Mouse (Mus musculus) cerebellum, postnatal 10 days (tissue): Measurements from ENCODE around the gene Pcbp3.
"Not testable (repeated sequence)": the region's sequence is repeated elsewhere in the genome, so short reads cannot be mapped to it uniquely, and the experiment has no call there.

Source experiments
- DNase-seq, 2 experiments: peaks; one replicate each; pipeline ENCODE4 v3.0.0; 2021; ENCODE audit warnings: mixed read lengths in 2 of 2

The Pcbp3 gene

DNA sequence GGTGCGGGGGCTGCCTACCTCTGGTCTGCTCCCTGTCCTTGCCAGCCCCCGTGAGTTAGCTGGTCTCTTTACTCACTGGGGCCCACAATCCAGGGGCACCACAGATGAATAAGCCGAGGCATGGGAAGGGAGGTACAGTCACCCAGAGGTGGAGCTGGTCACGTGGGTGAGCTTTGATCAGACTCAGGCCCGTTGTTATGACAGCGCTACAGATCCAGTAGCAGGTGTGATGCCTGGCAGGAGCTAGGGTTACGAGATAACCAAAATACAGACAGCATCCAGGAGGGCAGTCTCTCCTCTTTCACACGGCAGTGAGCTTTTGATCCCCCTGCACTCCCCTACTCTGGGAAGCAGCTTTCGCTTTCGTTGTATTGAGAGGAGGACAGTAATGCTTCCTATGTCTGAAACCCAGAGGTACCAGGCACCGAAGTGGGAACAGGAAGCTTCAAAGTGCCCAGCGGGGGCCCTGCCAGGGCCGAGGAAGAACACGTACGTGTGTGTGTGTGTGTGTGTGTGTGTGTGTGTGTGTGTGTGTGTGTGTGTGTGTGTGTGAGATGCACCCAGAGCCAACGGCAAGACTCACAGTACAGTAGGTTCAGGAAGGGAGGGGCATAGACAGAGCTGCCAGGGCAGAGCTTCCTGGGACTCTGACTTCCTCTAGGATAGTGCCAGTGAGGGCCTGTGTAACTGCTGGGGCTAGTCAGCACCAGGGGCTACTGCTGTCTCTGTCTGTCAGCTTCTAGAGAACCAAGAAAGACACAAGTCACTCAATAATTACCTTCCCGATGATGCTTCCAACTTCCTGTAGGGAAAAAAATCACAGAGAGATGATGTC lies 162.7 kb downstream of the Pcbp3 start:
- peak in 1 of 2 experiments; percentile 40 for DNase-seq

DNA sequence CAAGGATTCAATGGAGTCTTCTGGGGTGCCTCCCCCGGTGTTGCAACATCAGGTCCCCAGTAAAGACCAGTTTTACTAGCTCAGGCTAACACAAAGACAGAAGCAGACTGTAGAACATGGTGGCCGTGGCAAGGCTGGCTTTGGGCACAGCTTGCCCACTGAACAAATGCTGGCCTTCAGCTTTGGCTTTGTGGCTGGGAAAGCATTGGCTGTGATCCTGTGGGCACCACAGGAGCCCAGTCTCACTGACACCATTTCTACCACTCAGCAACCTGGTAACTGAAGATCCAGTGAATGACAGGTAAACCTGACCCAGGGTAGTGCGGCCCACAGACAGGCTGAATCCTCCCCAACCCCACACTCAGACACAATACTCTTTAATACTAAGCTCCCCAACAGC lies 167.6 kb downstream of the Pcbp3 start:
- DNase-seq = peak; percentile 80 to 86

DNA sequence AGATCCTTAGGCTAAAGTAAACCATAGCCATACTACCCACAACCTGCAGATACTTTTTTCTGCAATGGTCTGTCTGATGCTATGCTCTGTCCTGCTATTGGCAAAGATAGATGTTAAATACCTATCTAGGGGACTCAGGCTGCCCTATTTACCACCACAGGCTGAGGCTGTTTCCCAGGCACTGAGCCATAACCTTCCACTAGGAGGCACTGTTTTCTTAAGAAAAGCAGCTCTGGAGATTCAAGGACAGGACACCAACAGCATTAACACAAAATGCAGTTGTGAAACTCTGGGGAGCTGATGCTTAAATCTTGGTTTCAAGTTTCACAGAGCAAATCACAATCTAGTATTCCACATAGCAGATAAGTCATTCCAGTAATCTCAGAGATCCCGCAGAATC lies 170.2 kb downstream of the Pcbp3 start:
- DNase-seq = peak; percentile 78 to 88

DNA sequence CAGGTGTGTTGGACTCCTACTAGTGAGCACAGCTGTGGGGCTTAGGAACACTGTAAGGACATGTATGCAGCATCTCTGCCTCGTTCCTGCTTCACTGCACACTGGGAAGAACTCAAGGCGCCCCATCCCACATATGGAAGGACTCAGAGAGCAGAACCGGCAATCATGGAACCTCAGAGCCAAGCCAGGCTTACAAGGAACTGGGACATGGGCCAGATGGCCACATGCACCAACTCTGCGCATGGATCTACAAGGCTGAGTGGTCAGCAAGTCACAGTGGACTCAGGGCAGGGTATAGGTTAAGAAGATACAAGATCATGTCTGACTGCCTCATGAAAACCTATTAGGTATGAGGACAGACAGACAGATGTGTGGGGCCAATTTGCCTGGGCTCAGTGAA lies 171.8 kb downstream of the Pcbp3 start:
- DNase-seq = peak; percentile 82 to 85

DNA sequence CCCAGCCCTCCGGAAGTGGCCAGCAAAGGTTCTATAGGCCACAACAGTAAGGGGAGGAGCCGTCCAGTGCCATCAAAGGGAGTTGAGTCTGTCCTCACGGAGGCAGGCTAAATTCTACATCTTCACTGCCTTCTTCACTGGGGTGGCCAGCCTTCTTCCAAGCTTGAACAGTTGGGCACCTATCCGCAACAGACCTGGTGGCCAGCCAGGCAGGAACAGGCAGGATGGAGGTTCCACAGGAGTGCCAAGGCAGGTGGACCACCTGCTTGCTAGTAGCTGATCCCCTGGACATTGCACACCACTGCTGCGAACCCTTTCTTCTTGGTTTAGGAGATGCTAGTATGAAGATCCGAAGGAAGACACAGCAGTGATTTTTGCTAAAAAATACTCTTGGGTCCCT lies 176.4 kb downstream of the Pcbp3 start:
- DNase-seq = no peak

DNA sequence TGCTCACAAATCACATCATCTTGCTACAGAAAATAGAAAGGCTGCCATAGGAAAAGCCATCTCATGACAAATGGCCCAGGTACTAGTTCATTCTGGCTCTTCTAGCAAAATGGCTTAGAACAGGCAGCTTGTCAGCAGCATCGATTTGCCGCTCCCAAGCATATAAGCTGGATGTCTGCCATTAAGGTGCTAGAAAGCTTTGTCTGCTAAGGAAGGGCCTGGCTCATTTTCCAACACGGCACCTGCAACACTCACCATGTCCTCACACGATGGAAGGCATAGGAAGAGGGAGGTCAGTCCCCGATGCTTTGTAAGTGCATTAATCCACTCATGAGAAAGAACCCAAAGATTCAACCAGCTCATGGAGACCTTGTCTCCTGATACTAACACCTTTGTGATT lies 182.5 kb downstream of the Pcbp3 start:
- peak; percentile 46 to 72 for DNase-seq

DNA sequence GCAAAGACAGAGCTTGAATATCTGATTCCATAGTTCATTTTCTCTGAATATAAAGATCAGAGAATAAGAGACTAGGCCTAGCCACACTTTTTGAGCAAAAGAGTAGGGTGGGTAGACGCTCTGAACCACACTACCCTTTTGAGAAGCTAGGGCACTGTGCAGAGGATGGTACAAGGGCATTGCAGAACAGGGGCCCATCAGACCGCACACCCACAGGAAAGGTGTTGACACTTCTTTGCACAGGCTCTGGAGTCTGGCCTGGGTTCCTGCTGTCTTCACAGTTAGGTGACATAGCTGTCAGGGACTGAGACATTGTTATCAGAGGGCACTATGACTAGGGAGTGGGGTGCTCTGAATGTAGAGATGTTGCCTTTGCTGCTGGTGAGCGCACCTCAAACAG lies 190.1 kb downstream of the Pcbp3 start:
- no peak for DNase-seq

DNA sequence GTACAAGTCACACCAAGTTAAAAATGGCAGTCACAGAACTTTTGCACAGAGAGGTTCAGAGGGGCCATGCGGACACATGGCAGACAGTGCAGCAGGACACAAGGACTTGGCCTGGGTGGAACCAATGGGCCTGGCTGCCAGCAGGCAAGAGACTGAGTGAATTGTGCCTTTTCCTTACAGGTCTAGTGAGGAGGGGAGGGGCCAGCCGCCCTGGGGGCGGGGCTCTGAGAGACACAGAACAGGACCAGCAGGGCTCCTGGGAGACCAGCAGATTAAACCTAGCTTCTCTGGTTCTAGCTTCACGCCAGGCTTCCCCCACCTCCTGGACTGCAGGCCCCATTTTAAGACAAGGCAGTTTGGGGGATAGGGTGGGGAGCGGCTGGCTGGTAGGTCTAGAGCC lies 190.6 kb downstream of the Pcbp3 start:
- no peak for DNase-seq

DNA sequence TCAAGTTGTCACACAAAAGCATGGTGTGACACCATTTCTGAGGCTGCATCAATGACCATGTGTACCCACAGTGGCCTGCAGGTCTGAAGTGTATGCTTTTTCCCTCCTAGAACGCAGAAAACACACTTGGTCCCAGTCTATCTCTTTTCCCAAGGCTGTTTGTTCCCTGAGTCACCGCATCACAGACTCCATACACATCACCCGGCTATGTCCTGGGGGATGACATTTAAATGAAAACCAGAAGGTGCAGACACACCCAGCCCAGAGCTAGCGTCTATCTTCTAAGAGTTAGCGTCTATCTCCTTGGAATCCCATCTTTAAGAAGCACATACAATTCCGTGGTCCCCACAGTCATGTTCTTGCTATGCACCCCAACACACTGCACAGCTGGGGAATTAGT lies 192.1 kb downstream of the Pcbp3 start:
- DNase-seq = no peak

DNA sequence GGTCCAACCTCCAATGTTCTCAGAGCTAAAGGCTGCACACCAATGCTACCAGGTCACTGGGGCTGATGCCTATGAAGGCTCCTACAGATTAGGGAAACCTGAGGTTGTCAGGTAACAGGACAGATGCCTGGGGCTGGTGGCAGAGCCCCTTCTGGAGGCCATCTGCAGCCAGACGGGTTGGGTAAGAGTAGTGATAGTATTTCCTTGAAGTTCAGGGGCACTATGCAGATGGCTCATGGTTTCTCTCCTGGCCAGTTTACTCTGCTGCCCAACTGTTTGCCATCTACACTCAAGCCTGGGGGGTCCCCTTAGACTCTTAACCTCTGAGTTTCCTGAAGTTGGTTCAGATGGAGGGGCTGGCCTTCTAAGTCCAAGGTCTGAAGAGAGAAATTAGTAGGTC lies 195.5 kb downstream of the Pcbp3 start:
- DNase-seq = no peak

DNA sequence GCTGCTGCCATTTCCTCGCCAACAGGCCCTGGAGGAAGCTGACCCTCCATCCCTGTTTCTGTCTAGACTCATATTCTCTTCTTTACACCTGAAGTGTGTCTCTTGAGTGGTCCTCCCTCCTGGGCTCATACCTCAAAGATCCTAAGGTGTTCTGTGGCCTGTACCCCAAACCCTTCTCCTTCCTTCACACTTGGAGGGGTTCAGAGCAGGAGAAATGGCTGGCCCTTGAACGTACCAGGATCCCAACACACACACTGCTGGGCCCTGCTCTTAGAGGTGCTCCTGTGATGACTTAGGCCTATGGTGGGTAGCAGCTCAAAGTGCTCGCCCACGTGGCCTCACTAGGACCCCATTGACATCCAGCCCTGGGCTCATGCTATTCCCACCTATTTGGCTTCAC lies 196.8 kb downstream of the Pcbp3 start:
- DNase-seq = no peak

DNA sequence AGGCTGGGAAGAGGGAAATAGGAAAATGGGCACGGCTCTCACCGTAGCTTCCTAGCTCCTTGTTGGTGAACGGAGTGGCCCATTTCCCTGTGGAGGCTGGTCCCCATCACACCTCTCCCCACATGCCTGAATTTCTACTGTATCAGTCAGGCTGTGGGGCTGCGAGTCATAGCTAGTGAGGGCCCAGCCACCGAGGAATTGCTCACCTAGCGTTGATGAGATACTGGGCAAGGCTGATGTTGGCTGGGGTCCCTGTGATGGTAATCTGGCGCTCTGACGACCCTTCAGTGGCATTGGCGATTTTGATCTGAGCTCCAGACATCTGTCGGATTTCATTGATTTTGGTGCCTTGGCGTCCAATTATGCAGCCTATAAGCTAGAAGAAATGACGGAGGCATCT lies 198.7 kb downstream of the Pcbp3 start:
- peak in 1 of 2 experiments; percentile 9 for DNase-seq

DNA sequence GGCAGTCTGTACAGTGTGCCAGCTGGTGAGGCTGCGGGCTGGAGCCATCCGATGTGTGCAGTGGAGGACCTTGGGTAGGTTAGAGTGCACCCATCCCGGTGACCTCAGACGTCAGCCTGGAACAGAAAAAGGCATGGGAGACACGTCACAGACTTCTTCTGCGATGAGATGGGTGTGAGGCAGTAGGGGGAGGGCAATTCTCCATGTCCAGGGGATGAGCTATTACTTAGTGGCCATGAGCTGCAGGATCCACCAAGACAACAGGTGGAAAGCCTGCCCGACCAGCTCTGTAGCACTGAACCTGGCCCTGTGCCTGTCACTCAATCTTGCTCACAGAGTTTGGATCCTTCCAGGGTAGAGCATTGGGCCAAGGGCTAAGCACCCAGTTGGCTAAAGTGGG lies 199.3 kb downstream of the Pcbp3 start:
- peak in 1 of 2 experiments; percentile 26 for DNase-seq

DNA sequence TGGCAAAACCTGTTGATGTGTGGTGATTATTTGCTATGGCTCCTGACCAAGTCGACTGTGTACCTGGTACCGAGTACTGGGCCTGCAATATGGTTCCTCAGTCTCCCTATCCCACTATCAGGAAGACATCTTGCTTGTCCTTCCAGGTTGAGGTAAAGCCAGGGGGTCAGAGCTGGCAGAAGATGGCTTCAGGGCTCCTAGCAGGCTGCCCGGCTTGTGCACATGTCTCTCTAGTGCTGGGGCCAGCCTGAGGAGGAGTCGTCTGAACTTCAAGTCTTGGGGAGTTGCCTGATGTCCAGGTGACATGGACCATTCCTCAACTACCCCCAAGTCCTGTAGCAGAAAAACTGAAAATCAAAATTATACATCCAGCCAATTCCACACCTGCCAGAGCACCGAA lies 201.8 kb downstream of the Pcbp3 start:
- DNase-seq = peak in 1 of 2 experiments; percentile 1

DNA sequence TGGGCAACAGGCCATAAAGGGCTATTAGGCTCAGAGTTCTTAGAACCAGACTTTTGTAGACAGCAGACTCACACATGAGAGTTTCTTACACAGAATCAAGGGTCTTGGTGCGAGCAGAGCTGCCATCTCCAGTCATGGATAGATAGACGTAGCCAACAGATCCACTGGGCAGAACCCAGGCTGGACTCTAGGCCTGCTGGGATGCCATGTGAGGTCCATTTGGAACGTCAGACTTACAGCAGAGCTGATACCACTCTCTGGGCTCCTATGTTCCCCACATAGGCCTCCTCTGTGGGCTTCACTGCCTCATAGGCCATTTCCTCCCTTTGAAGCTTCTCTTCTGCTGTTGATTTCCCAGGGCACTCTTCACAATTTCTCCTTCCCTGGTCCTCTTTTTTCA lies 208.0 kb downstream of the Pcbp3 start:
- DNase-seq = no peak

DNA sequence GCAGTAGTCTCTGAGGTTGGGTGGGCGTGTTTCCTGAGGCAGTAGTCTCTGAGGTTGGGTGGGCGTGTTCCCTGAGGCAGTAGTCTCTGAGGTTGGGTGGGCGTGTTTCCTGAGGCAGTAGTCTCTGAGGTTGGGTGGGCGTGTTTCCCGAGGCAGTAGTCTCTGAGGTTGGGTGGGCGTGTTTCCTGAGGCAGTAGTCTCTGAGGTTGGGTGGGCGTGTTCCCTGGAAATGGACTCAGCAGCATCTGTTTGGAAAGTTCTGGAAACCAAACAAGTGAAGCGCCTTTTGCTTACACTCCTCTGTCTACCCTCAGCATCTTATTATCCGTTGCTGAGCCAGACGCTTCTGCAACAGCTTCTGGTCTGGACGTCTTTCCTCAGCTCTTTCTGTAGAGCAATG lies 217.4 kb downstream of the Pcbp3 start:
- DNase-seq = not testable (repeated sequence)

DNA sequence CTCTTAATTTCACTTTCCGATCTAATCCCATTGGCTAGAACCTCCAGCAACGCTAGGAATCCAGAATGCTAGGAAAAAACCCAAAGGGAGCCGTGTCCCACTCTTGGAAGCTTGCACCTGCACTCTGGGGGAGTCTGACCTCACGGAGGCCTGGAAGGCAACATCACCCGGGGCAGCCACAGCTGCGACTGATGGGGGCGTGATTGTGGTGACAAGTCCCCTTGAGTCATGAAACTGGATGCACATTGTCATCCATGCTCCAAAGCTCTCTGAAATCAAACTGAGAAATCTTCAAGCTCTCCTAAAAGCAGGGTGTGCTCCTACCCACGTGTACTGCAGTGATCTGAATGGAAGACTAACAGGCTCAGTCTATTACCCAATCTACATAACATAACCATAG lies 224.9 kb downstream of the Pcbp3 start:
- no peak for DNase-seq

DNA sequence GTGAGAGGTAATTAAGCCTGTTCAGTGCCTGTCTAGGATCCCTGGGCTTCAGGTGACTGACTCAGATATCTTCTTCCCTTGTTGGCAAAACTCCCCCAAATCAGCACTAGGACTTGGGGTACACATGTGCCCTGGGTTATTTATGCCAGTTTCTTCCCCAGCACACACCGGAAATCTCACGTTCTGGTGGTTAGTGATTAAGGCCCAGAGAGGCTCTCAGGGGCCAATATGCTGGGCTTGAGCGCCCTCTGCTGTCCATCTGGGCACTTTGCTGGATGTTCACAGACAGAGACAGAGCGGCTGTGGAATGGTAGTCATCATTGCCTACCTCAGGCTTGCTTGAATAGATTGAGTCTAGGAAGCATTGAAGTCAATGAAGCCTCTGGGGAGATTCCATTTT lies 226.7 kb downstream of the Pcbp3 start:
- peak; percentile 90 to 93 for DNase-seq

DNA sequence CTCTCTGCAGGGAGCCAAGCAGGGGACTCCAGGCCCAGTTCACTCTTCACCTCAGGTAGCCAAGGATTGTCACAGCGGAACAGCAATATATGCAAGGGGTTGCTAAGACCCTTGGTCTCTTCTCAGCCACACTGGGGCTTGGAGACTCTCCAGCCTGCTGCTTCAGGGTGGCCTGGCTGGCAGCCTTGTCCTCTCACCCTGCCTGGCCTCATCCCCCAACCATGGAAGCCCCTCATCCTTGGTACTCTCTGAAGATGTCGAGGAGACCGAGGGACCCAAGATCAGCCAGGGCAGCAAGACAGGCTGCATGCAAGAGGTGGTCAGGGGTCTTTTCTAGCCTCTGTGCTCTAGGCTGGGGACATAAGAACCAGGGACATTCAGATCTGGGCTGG lies 228.0 kb downstream of the Pcbp3 start:
- no peak for DNase-seq

DNA sequence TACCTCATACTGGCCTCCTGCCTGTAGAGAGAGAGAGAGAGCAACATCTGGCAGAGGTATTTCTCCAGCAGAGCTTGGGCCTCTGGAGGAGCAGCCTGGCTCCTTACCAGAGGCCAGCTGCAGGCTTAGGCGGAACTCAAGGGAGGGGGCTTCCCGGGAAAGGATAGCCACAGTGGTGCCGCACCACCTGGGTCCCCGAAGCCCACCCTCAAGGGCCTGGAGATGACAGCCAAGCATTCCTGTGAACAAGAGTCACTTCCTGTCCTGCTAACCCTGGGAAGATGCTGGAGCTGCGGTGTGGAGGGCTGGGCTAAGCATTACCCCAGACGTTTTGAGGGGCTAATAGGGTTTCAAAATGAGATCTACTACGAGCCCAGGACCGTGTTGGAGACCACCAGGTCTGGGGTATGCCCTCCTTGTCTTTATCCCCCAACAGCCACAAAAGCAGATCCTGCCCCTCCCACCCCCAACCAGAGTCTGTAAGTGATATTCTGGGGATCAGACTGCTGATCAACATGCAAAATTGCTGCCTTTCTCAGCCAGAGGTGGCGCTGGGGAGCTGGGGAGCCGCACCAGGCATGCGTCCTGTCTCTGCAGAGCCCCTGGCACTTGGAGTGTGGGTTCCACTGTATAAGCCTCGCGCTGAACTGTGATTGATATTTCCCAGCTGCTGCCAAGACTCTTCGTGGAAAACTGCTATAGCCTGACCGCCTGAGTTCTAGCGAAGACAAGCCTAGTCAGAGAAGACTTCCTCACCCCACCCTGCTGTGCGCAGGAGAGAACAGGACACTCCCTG lies 228.6 kb downstream of the Pcbp3 start:
- DNase-seq = peak; percentile 87 to 90

DNA sequence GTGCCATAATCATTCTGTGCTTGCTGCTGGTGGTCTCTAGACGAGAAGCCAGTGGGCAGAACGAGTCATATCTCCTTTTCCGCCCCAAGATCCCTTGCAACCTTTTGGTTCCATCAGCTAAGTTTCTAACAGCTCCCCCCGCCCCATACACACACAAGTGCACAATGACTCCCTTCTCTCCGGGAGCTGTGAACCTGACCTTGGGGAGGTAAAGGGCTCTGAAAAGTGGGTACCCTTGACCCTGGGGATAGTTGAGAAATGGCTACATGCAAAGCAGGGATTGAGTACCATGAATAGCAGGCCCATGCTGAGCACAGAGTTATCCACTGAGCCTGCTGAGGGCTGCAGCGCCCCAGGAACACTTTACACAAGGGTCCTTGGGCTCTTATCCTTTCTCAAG lies 229.3 kb downstream of the Pcbp3 start:
- no peak for DNase-seq

DNA sequence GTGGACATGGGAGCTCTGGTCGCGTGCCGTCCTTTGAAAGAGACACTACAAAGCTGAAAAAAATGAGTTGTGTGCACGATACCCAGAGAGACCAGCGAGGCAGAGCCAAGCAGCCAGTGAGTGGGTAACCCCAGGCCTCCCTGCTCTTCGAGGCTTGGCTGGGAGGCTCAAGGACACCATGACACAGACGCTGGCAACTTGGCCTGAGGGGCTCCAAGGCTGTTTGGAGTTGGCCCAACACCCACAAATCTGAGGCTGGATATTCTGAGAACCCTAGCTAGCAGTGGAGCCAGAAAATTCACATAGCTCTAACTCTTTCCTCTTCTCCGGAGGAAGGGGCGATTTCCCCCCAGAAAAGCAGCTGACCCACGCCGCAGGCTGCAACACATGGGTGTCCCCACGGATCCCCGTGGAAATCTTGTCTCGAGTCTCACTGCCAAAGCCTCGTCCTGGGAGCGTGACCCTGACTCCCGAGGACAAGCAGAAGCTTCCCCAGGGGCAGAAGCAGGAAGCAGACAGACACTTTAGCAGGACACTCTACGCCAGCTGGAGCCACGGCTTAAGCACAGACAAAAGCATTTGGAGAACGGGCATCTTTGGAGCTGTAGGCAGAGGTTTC lies 230.0 kb downstream of the Pcbp3 start:
- DNase-seq = no peak
